Mouse (Mus musculus) mouse trophoblast stem cell (cell line): ENCODE results near the gene 4930503B20Rik.

Source experiments
- in situ Hi-C, 2 experiments: fragments of 300-500 bp; cut with MseI, MboI; formaldehyde crosslinking; loops; 2 replicates in 1 of 2; 3 replicates in 1 of 2; pipeline ENCODE4 v1.15.1; 2025

4930503B20Rik gene

DNA sequence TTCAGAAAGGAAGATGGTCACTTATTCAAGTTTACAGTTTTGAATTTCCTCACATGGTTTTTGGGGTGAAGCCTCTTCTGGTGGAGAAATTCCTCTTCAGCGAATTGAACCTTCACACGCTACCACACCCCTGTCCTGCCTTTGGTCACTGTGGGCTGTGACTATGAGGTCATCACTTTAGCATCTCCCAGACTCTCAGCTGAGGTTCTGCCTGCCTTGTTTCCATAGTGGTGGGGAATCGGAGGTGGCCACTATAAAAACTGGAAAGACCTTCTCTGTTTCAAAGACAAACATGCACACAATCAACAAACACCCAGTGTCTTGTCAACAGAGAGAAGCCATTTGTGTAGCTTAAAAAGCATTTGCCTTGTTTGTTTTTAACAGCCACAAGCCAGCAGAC lies at the start of gene 4930503B20Rik:
4930503B20Rik (minus strand) TSS at position 101 of the 400 bp plus-strand sequence.
- in situ Hi-C loops: no loop called here

DNA sequence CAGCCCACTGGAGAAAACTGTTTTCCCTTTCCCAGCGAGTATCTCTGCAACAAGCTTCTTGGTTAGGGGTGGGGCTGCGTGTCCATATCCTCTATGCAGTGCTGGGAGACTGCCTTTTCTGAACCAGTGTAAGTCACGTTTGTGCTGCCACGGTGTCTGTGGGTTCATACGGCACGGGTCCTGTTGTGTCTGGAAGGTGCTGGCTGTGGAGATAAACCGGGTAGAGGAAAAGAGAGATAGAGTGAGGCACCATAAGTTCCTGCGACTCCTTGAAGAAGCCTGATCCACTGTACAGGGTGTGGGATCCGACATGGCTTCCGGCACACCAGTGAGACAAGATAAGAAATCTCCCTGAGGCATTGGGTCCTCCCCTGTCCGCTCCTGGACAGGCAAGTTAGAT lies 48.9 kb upstream of the 4930503B20Rik start:
- in situ Hi-C loops: no loop called here

DNA sequence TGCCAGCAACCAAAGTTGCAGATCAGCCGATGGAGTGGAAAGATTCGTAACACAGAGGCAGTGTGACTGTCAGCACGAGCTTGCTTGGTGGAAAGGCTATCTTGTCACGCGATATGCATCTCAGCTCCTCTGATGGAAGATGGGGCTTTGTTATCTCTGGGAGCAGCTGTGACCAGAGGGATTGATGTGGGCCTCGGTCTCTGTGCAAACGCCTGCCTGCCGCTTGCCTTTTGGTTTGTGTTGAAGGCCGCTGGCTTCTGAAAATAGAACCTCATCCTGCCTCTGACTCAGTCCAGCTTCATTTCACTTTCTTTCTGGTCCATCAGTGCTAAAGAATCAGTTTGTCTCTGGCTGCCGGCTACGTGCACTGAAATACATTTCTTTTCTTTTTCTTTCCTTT lies 47.9 kb upstream of the 4930503B20Rik start:
- in situ Hi-C loops: no loop called here

DNA sequence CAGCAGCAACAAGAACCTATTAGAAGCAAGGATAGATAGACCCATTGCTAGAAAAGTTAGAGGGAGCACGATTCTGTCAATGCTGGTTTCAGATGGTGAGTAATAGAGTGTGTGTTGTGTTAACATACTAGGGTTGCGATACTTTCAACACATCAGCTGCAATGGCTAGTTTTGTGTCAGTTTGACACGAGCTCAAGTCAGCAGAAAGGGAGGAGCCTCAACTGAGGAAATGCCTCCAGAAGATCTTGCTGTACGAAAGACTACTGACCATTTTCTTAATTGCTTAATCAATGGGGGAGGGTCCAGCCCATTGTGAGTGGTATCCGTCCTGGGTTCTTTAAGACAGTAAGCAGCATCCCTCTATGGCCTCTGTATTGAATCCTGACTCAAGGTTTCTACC lies 41.4 kb upstream of the 4930503B20Rik start:
- in situ Hi-C loops: no loop called here

DNA sequence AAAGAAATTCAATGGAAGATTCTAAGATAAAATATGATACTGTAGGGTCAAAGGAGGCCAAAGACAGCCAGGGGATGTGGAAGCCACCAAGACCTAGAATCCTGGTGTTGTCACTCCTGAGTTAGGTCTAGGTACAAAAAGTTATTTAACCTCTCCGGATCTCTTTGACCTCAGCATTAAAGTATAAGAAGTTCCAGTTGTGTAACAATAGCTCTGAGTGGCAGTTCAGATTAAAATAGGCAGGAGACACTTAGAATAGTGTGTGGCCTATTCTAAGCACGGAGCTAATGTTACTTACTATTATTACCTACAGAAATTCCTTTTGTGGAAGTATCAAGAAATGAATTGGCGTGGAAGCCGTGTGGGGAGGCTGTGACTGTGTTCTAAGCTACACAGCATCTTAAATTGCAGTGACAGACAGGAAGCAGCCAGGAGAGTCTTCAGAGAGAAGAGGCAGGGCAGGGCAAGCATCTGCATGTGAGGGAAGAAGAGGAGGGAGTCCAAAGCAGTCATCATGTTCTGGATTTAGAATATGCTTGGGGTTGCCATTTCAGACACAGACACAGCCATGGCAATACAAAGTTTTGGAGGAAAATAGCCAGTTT lies 36.1 kb upstream of the 4930503B20Rik start:
- in situ Hi-C loops: no loop called here

DNA sequence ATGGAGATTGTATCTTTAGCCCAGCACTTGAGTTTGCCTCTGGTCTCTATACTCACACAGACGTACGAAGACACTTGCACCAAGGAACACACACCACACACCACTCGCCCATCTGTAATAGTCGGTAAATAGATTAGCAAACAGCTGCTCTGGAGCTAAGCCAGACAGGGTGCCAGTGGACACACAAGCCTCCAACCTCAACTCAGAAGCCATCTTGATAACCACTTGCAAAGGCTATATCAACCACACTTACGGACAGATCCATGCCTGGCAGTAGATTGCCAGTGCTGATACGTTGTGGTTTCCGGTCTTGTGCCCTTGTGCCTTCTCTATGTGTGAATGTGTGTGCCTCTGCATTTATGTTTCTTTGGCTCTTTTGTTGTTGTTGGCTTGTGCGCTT lies 35.3 kb upstream of the 4930503B20Rik start:
- in situ Hi-C loops: no loop called here

DNA sequence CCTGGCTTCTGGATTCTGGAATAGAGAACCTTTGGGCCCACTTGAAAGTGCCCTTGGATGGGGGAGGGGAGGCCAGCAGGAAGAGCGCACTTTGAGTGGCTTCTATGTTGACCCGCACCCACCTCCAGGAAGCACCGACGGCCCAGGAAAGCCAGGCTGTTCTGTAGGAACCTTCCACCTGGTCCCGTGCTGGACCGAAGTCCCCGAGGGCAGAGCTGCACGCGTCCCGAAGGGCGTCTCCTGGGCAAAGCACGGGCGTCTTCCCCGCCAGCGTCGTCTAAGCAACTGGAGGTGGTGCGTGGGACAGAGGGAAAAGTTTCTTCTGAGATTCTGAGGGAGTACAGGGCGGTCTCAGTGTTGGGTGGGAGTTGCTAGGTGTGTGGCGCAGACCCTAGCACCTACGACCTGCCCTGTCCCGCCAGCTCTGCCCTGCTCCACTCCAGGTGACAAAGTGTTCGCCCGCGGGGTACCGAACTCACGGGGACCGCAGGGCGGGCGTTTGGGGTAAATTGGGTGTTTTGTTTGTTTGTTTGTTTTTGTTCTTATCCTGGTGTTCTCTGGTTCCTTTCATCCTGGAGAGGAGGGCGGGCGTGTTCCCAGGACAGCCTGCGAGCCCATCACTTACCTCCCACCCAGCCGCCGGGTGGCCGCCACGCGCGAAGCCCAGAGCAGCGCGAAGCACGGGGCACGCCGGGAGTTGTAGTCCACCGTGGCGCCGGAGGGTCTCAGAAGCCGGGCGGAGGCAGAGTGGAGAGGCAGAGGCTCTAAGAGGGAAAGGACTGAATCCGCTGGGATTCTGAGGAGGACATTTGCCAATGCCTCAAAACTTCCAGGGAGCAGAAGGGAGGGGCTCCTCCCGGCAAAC lies 33.9 kb upstream of the 4930503B20Rik start, which contains the start of gene Samd13:
Samd13 (minus strand) TSS at position 782 of the 865 bp plus-strand sequence.
- in situ Hi-C loops: no loop called here

DNA sequence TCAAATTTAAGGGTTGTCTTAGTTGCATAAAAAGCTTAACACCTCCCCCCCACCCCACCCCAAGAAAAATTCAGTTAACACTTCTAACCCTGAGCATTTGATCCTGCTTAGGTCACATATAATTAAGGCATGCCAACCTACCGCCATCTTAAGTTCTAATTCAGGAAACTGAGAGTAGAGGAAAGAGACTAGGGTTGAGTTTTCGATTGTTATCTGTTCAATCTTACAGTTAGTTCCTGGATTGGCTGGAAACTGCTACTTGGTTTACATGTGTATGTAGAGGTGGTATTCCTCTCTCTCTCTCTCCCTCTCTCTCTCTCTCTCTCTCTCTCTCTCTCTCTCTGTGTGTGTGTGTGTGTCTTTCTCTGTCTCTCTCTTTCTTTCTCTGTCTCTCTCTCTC lies 32.0 kb upstream of the 4930503B20Rik start:
- in situ Hi-C loops: no loop called here

DNA sequence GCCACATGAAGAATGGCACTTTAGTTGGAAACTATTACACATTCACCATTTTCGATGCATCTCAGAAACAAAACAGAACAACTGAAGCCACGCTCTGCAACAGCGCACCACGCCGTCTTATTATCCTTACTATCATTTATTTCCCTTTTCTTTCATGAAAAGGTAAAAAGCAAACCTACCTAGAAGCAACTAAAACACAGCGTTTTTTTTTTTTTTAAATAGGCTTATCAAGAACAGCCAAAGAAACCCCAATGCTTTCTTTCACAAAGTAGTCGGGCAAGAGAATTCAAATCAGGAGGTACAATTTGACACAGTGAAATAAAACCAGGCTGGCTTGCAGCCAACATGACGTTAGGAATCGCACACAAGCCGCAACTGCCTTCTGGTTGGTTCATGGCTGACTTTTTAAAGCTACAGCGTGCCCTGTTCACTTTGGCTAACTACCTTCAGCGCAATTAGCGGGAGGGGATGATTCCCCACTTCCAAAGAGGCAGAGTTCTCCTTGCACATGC lies 31.1 kb upstream of the 4930503B20Rik start:
- in situ Hi-C loops: no loop called here

DNA sequence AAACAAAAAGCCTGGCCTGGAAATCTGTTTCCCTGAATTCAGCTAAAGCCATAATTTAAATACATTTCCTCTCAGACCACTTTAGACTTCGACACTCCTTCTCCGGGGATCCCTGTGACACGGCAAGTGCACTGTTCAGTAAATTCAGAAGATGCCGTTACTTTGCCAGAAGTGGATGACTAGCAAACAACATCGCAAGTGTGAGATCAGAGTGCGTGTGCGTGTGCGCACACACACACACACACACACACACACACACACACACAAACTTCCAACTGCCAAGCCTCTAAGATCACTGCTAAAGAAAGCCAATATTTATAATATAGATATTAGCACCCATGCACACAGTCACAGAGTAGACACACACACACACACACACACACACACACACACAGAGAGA lies 30.6 kb upstream of the 4930503B20Rik start:
- in situ Hi-C loops: no loop called here

DNA sequence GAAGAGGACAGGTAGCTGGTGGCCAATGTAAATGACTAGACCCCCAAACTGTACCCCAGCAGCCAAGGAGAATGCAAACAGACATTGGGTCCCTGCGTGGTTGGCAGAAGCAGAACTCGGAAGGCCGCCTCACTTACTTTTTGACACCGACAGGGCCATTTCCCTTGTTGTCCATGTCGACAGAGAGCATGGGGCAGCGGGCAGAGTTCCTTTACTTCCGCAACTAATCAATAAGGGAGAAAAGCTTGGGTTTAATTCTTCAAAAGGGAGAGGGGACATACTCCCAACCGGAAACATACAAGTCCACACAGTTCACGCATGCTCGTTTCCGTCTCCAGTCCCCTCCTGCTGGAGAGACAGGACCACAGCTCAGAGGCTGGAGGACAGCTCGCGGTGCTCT lies 29.5 kb upstream of the 4930503B20Rik start:
- in situ Hi-C loops: no loop called here

DNA sequence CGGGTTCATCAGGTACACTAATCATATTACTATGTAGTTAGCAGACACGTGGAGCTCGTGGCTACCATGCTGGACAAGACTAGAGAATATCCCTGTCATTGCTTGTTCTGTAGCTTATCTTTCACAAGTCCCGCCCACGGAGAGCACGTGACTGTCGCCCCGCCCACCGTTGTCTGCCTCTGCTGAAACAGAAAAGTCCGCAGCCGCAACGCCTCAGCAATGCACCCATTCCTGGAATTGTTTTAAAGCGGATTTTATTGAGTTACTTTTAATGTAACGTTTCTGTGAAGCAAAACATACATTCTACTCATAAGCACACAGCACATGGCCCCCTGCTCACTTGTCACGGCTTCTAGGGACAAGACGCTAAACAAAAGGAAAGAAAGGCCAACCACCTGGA lies 28.5 kb upstream of the 4930503B20Rik start:
- in situ Hi-C loops: no loop called here

DNA sequence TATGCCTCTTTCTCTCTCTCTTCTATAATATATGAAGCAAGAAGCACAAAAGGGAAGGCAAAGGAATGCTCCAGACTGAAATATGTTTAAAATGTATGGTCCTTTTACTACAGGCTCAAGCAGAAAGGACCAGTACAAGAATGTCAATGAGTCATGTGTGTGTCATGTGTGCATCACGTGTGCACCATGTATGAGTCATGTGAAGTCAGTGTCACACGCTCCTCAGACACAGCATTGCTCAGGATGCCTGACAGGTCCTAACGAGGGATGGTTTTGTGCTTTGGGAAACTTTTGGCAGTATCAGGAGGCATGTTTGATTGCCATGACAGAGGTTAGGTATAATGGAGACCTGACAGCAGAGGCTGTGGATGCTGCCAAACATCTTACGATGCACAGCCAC lies 25.1 kb upstream of the 4930503B20Rik start:
- in situ Hi-C loops: no loop called here

DNA sequence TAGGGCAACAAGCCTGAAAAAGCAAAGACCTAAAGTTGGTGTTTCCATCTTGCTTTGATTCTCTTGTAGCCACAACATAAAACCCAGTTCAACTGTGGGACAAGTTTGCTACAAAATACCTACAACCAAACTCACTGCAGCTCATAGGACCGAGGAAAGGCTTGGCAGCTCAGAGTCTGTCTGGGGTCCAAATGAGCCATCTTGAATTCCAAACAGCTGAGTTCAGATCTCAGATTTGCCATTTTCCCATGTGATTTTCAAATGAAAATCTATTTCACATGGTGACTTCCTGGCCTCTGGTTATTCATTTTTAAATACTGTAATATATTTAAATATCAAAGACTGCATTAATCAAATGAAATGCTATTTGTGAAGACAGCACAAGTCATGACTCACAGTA lies 24.0 kb upstream of the 4930503B20Rik start:
- in situ Hi-C loops: no loop called here

DNA sequence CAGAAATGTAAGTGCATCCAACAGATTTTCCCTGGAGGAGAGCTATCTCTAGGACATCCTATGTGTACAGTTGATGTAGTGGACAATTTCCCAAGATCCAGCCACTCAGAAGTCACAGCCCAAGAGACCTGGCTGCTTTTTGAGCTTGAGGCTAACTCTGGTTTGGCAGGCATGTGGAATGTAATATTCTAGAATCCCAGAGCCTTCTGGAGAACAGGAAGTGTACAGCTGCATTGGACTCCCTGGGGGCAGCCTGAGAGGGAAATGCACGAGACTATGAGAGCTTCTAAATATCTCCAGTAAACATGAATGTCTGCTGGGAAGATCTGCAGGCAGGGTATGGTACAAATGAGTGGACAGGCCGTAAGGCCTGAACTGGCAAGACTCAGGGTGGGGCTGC lies 20.0 kb upstream of the 4930503B20Rik start:
- in situ Hi-C loops: no loop called here

DNA sequence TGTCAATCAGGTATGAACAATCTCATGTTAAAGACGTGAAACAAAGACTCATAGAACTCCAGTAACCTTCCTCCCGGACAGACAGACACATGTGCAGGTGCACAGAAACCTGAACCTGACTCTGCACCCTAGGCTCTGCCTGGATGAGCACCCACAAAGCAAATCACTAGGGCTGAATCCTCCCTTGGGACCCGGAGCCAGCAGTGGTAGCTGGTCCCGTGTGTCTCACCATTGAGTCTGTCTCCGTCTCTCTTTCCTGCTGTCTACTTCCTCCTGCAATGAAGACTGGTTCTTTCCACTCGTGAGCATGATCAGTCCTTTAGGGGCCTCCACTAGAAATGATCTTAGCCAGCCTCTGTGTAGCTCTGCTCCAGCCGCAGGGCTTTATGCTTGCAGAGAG lies 10.8 kb upstream of the 4930503B20Rik start:
- in situ Hi-C loops: no loop called here

DNA sequence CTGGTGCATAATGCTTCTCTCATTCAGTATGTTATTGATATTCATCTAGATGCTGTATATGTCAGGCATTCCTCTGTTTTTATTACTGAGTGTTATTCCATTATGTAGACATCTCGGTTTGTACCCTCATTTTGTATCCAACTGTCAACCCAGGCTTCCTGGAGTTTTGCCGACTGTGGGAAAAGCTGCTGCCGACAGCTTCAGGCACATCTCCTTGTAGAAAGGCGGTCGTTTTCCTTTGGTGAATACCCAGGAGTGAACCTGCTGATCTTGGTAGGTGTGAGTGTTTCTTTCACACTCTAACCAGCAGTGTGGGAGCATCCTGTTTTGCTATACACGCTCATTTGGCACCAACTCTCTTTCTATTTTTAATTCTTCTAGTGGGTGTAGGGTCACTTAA lies 9.9 kb upstream of the 4930503B20Rik start:
- in situ Hi-C loops: no loop called here

DNA sequence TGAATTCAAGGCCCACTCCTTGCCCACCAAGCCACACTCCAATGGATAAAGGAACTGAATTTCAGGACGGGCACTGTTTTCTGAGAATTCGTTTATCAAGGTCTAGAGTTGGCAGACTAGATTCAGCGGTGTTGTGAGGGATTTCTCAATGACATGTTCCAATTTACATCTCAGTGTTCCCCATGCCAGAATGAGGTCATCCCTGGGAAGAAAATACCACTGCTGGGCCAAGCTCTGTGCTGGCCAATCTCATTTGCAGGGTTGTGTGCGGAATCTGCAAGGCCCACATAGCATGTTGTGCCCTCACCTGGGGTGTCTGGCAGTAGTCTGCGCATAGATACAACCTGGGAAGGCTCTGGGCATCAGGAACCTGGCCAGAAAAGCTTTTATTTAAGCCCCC lies 8.2 kb upstream of the 4930503B20Rik start:
- in situ Hi-C loops: no loop called here

DNA sequence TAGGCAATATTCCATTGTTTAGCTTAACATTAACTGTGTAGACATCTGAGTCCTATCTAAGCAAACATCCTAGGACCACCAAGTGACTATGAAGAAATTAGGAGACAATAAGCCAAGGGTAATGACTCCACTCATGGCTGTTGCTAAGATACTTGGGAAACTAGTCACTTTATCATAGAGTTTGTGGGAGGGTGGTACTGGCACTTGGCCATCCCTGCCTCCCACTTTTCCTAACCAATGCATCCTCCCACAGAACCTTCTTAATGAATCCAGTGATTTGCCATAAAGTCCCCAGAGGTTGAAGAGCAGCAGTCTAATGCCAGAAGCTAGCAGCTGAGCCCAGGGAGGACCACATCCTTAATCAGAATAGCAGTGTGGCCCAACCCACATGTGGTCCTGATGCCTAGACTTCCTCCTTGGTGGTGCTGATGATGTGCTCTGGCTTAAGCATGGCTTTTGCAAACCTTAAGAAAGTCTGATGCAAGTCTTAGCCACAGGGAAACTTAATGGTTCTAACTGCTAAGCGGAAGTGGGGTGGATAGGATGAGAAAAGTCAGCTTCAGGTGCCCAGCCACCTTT lies 7.0 kb upstream of the 4930503B20Rik start:
- in situ Hi-C loops: no loop called here

DNA sequence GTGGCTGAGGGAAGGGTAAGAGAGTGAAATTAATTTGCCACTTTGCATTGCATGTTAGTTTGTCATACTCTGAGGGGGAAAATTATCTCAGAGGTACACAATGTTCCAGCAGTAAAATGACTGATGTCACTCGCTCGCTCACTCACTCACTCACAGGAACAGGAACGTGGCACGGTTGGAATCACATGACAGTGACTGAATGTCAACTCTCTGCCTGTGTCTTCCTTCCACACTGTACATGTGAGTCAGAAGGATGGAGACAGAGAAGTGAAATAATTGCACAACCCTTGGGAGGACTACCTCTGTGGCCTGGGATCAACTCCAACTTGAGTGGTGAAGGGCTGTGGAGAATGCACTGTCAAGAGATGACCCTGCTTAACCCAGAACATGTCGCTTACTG lies 6.3 kb upstream of the 4930503B20Rik start:
- in situ Hi-C loops: no loop called here

DNA sequence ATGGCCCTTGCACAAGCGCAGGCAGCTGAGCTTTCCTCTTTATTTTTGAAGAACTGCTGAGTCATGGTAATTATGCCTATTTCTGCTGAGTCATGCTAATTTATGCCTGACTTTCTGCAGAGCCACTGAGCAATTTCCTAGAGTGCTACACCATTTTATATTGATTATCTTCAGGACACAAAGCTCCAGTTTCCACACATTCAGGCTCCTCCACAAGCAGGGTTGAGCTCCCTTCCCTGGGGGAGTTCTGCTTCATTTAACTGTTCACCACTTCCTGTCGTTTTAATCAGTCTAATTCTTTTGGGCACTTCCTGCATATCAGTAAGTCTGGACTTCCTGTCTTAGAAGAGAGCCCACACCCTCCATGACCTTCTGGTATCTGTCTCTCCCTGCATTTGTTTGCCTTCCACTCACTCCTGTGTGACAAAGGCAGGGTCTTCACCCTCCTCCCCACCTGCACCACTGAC lies 4.0 kb upstream of the 4930503B20Rik start:
- in situ Hi-C loops: no loop called here

DNA sequence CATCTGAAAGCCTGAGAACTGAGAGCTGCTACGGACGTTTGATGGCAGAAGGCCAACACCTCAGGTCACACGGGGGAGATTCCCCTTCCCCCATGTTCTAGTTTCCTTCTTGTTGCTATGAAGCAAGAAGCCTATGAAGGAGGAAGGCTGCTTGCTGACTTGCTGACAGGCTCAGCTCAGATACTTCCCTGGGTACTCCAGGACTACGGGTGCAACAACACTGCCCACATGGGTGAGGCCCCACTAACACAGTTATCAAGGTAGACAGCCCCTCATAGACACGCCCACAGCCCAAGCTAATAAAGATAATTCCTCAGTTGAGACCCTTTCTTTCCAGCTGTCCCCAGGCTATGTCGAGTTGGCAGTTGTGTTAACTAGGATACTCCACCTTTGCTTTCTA lies 2.6 kb upstream of the 4930503B20Rik start:
- in situ Hi-C loops: no loop called here

DNA sequence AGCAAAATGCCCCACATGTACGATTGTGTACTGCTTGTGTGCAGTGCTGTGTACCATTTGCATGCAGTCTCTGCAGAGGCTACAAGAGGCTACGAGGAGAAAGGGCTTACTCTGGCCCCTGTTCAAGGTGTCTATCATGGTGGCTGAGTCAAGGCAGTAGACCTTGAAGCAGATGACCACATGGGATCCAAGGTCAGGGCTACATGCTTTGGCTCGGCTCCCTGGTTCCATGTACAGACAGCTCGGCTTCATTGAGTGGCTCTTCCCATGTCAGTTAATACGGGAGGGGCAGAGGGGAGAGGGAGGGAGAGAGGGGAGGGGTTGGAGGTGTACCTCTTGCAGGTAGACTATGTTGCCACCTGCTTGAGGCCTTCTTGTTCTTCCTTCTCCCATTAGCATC lies 1.3 kb upstream of the 4930503B20Rik start:
- in situ Hi-C loops: no loop called here
